8 mouse cellular contexts compared by ENCODE assay signal in the genomic region with DNA sequence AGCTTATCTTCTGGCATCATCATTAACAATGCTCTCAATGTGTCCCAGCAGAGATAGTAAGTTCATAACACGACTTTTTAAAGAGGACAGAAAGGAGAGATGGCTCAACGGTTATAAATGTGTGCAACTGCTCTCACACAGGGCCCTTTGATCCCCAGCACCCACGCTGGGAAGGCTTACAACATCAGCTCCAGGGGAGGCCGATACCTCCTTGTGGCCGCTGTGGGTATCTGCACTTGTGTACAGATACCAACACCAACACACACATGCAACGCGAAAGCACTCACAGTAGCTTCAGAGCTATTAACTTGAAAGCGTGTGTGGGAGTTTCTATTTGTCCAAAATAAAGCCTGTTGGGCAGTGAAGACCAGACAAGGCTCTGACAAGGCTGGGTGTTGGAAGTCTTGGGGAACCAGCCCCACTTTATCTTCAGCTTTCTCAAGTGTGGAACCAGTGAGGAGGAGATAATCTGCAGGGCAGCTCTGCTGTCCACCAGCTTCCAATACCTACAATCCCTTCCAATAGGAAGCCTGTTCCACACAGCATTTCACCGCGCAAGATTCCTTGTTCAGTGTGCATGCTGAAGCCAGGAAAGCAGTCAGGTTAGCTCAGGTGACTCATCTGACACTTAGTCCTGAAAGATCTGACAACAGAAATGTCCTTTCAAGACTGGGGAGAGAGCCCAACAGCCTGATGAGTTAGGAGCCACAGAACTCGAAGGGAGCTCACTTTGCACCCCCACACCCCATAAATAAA. TPM values are rescaled to one million over a fixed set of nuclear protein-coding genes. Genes with fewer than 3 reads are reported as not detected.
DNase-seq lines count a peak whose midpoint lies in the region; ATAC-seq and TF ChIP-seq lines count a peak whose summit lies in the region.

No protein-coding gene starts in this region.

- no peak for ATAC-seq in hindbrain, embryonic 16.5 days
- ATAC-seq in stomach, embryonic 16.5 days (ENCODE audit: insufficient read depth, low FRiP score) = no peak
- ATAC-seq in erythroid progenitor cell, adult 5-6 weeks (replicated peaks; ENCODE audit: low FRiP score, poor library complexity, severe bottlenecking) = no peak

- no peaks in the 10 kb centered on the region for H3K27me3 ChIP-seq in hindbrain, embryonic 16.5 days (replicated peaks; ENCODE audit: control insufficient read depth, insufficient read depth, low read length)
- H3K27me3 ChIP-seq in stomach, embryonic 16.5 days (ENCODE audit: control insufficient read depth, insufficient read depth, low read length) = no peaks in the 10 kb centered on the region

- H3K27ac ChIP-seq in layer of hippocampus, adult 2 months = no peak overlapping the region
- H3K27ac ChIP-seq in hindbrain, embryonic 16.5 days (ENCODE audit: low read depth, low read length) = no peak overlapping the region
- no peak overlapping the region for H3K27ac ChIP-seq in stomach, embryonic 16.5 days (ENCODE audit: low read length)

- H3K4me1 ChIP-seq in hindbrain, embryonic 16.5 days (ENCODE audit: control insufficient read depth, insufficient read depth, low read depth, low read length) = peaks cover 19% of the 10 kb centered on the region
- H3K4me1 ChIP-seq in stomach, embryonic 16.5 days (ENCODE audit: control insufficient read depth, insufficient read depth, low read length) = peaks cover 22% of the 10 kb centered on the region

- peak overlapping the region; percentile 96 for H3K9ac ChIP-seq in hindbrain, embryonic 16.5 days (ENCODE audit: low read depth, low read length)
- H3K9ac ChIP-seq in stomach, embryonic 16.5 days (ENCODE audit: low read length) = peak overlapping the region; percentile 18; the same call in 1 of the 2 replicates

- no peaks in the 10 kb centered on the region for H3K9me3 ChIP-seq in hindbrain, embryonic 16.5 days (ENCODE audit: control insufficient read depth, low read length)
- H3K9me3 ChIP-seq in stomach, embryonic 16.5 days (replicated peaks; ENCODE audit: control insufficient read depth, low read length) = no peaks in the 10 kb centered on the region

- no peak for DNase-seq in layer of hippocampus, adult 2 months (ENCODE audit: low spot score in 2 of 2)
- no peak for DNase-seq in layer of hippocampus, postnatal 10 days (ENCODE audit: low spot score in 2 of 2)
- DNase-seq in c-Kit-positive CD71-positive TER-119-positive erythroid progenitor cells, embryonic 14.5 days (ENCODE audit: low spot score) = peak; percentile 22
- peak; percentile 48 for DNase-seq in lung, postnatal 10 days
- DNase-seq in layer of hippocampus, adult 8-10 months (ENCODE audit: low spot score in 2 of 2) = no peak

- H3K4me3 ChIP-seq in layer of hippocampus, adult 2 months = peak overlapping the region; percentile 87
- H3K4me3 ChIP-seq in hindbrain, embryonic 16.5 days (ENCODE audit: low read length) = peak overlapping the region; percentile 96
- peak overlapping the region; percentile 86 for H3K4me3 ChIP-seq in stomach, embryonic 16.5 days (replicated peaks; ENCODE audit: low read length)

- H3K4me2 ChIP-seq in hindbrain, embryonic 16.5 days (ENCODE audit: low read length) = peak overlapping the region; percentile 84
- H3K4me2 ChIP-seq in stomach, embryonic 16.5 days (ENCODE audit: low read depth, low read length) = peak overlapping the region; percentile 97

- peaks cover 8% of the 10 kb centered on the region for H3K36me3 ChIP-seq in hindbrain, embryonic 16.5 days (ENCODE audit: control insufficient read depth, insufficient read depth, low read length)
- H3K36me3 ChIP-seq in stomach, embryonic 16.5 days (ENCODE audit: control insufficient read depth, insufficient read depth, low read length) = no peaks in the 10 kb centered on the region

- peak; percentile 71 for TF ChIP-seq CTCF in layer of hippocampus, adult 2 months (conservative IDR thresholded peaks at IDR 0.05)

- WGBS in hindbrain, embryonic 16.5 days = 73% methylated on average over 11 of the region's 11 CpGs
- WGBS in stomach, embryonic 16.5 days = 63% methylated on average over 11 of the region's 11 CpGs

RNA-seq across cellular contexts. Expression of gene Dgke, which starts 8.0 kb away (rescaled TPM):
- total RNA-seq in layer of hippocampus, adult 2 months (2021) = 10 to 100 TPM; 49.5 to 49.7 TPM
- total RNA-seq in layer of hippocampus, postnatal 10 days (2021) = 10 to 100 TPM; 35.4 to 37.8 TPM
- polyA plus RNA-seq in hindbrain, embryonic 16.5 days (2015; fragmentation: Nextera tagmentation; extraction: Ambion mirVana) = 16.4 and 16.7 TPM in 2 replicates
- polyA plus RNA-seq in stomach, embryonic 16.5 days (2015; fragmentation: Nextera tagmentation; extraction: Ambion mirVana) = 3.2 and 3.6 TPM in 2 replicates
- 10 to 100 TPM; 45.9 to 51.3 (median 47.0) TPM for total RNA-seq in layer of hippocampus, adult 8-10 months (2022)
- total RNA-seq in erythroid progenitor cell, adult 5-6 weeks (2015; ENCODE audit: low replicate concordance) = 0.72 and 0.84 TPM in 2 replicates
- 1.8 and 2.2 TPM in 2 replicates for total RNA-seq in erythroid progenitor cell, adult 5-6 weeks (2017; ENCODE audit: low replicate concordance)

RNA-seq across cellular contexts. Expression of gene Gm525, which starts 14.9 kb away (rescaled TPM):
- not detected for total RNA-seq in layer of hippocampus, adult 2 months (2021)
- total RNA-seq in layer of hippocampus, postnatal 10 days (2021) = not detected
- polyA plus RNA-seq in hindbrain, embryonic 16.5 days (2015; fragmentation: Nextera tagmentation; extraction: Ambion mirVana) = not detected in 2 replicates
- 1.3 and 2.1 TPM in 2 replicates for polyA plus RNA-seq in stomach, embryonic 16.5 days (2015; fragmentation: Nextera tagmentation; extraction: Ambion mirVana)
- total RNA-seq in layer of hippocampus, adult 8-10 months (2022) = not detected
- not detected in 2 replicates for total RNA-seq in erythroid progenitor cell, adult 5-6 weeks (2015; ENCODE audit: low replicate concordance)
- not detected in 2 replicates for total RNA-seq in erythroid progenitor cell, adult 5-6 weeks (2017; ENCODE audit: low replicate concordance)

RNA-seq across cellular contexts. Expression of gene Trim25, which starts 59.5 kb away (rescaled TPM):
- 1 to 10 TPM; 4.8 to 4.9 TPM for total RNA-seq in layer of hippocampus, adult 2 months (2021)
- total RNA-seq in layer of hippocampus, postnatal 10 days (2021) = 1 to 10 TPM; 4.6 to 7.1 TPM
- polyA plus RNA-seq in hindbrain, embryonic 16.5 days (2015; fragmentation: Nextera tagmentation; extraction: Ambion mirVana) = 4.6 and 5.4 TPM in 2 replicates
- polyA plus RNA-seq in stomach, embryonic 16.5 days (2015; fragmentation: Nextera tagmentation; extraction: Ambion mirVana) = 27.8 and 29.0 TPM in 2 replicates
- 1 to 10 TPM; 3.3 to 7.3 (median 4.7) TPM for total RNA-seq in layer of hippocampus, adult 8-10 months (2022)
- total RNA-seq in erythroid progenitor cell, adult 5-6 weeks (2015; ENCODE audit: low replicate concordance) = 23.8 and 25.2 TPM in 2 replicates
- total RNA-seq in erythroid progenitor cell, adult 5-6 weeks (2017; ENCODE audit: low replicate concordance) = 28.0 and 32.8 TPM in 2 replicates

Comparison
In these comparisons a context has a peak if more than half of its experiments do, and no peak if none do; other contexts are left out.
1. DNase-seq: peak in c-Kit-positive CD71-positive TER-119-positive erythroid progenitor cells, embryonic 14.5 days (single experiment) and lung, postnatal 10 days (single experiment); none in layer of hippocampus, adult 2 months (0 of 2), layer of hippocampus, postnatal 10 days (0 of 2) and layer of hippocampus, adult 8-10 months (0 of 2).
2. RNA of gene Dgke, which starts 8.0 kb away (total RNA-seq): 49.5 to 49.7 TPM in layer of hippocampus, adult 2 months, 45.9 to 51.3 TPM in layer of hippocampus, adult 8-10 months and 35.4 to 37.8 TPM in layer of hippocampus, postnatal 10 days; 0.72 to 2.2 TPM in erythroid progenitor cell, adult 5-6 weeks; every median in the first group is over 10 times any median in the second.
3. Peak in every context shown above with its lines, with median percentiles within 50 percentile points of each other: H3K4me3 ChIP-seq.